ENCODE assay signal across 19 mouse cellular contexts in genomic region chr5:105847726-105848125, GRCm38 (mm10).
"Had no signal": no experiment of that assay in that cellular context is flagged by ENCODE, and none has a peak within 500 bp of the region (broad histone marks: within the 10 kb centered on the region; RNA-seq: fewer than 3 reads in every experiment).

No protein-coding gene starts in this region.

- H3K4me2 ChIP-seq: lung, embryonic 15.5 days; midbrain, embryonic 12.5 days; neural tube, embryonic 13.5 days; neural tube, embryonic 15.5 days had no signal

- DNase-seq: lung, adult 2 months; lung, postnatal 14 days; lung, postnatal 36 days; midbrain, embryonic 14.5 days; right cerebral cortex, adult 18-20 months; right cerebral cortex, postnatal 25 days; right cerebral cortex, postnatal 4 days; spleen, adult 18-20 months; thymus, adult 18-20 months; thymus, postnatal 14 days; thymus, postnatal 36 days had no signal

- H3K4me1 ChIP-seq: midbrain, embryonic 10.5 days; midbrain, embryonic 12.5 days had no signal

- ATAC-seq: lung, postnatal 0 days; midbrain, embryonic 16.5 days had no signal

- H3K9ac ChIP-seq: lung, embryonic 15.5 days; midbrain, embryonic 12.5 days; neural tube, embryonic 13.5 days; neural tube, embryonic 15.5 days had no signal

- H3K4me3 ChIP-seq: lung, embryonic 15.5 days; midbrain, embryonic 10.5 days; midbrain, embryonic 12.5 days; myocyte; neural tube, embryonic 13.5 days; neural tube, embryonic 15.5 days had no signal

- H3K9me3 ChIP-seq: lung, embryonic 15.5 days; midbrain, embryonic 10.5 days; midbrain, embryonic 12.5 days; neural tube, embryonic 13.5 days; neural tube, embryonic 15.5 days had no signal

- H3K36me3 ChIP-seq: lung, embryonic 15.5 days; midbrain, embryonic 10.5 days; midbrain, embryonic 12.5 days; neural tube, embryonic 13.5 days; neural tube, embryonic 15.5 days had no signal

- H3K27me3 ChIP-seq: lung, embryonic 15.5 days; midbrain, embryonic 12.5 days; neural tube, embryonic 13.5 days; neural tube, embryonic 15.5 days had no signal

- H3K27ac ChIP-seq: lung, embryonic 15.5 days; midbrain, embryonic 10.5 days; midbrain, embryonic 12.5 days; neural tube, embryonic 13.5 days; neural tube, embryonic 15.5 days had no signal
